24 mouse cellular contexts compared by ENCODE assay signal in genomic region chr2:174193506-174193905, GRCm38 (mm10).
A peak's percentile ranks its signal among the peaks of the same experiment; 100 is the strongest.
DNase-seq lines count a peak whose midpoint lies in the region; ATAC-seq and TF ChIP-seq lines count a peak whose summit lies in the region.
"Had no signal": no experiment of that assay in that cellular context is flagged by ENCODE, and none has a peak within 500 bp of the region (broad histone marks: within the 10 kb centered on the region; RNA-seq: fewer than 3 reads in every experiment).

No protein-coding gene starts in this region.

- DNase-seq in gastrocnemius, postnatal 10 days = peak; percentile 18
- DNase-seq in gastrocnemius, adult 8-10 months (ENCODE audit: low spot score in 2 of 2) = no peak
- peak; percentile 46 for DNase-seq in kidney, postnatal 0 days (ENCODE audit: low spot score)
- no peak for DNase-seq in kidney, adult 18-20 months
- DNase-seq in lung, postnatal 10 days = peak; percentile 7
- DNase-seq in lung, postnatal 14 days = no peak
- DNase-seq in stomach, postnatal 0 days (ENCODE audit: low spot score) = no peak
- no peak for DNase-seq in yolk sac, embryonic 10.5 days (ENCODE audit: low spot score)
- DNase-seq: adrenal gland, postnatal 36 days; cerebellum, adult 11 months; cerebellum, adult 9-11 months; embryo, embryonic 11 days; kidney, adult 9 months; layer of hippocampus, postnatal 36 days; lung, adult 18-20 months; lung, postnatal 4 days; midbrain, embryonic 14.5 days had no signal

- H3K27me3 ChIP-seq in kidney, postnatal 0 days (ENCODE audit: insufficient read depth, low read length) = no peaks in the 10 kb centered on the region
- no peaks in the 10 kb centered on the region for H3K27me3 ChIP-seq in stomach, postnatal 0 days (ENCODE audit: control insufficient read depth, insufficient read depth, low read length)
- H3K27me3 ChIP-seq: embryonic facial prominence, embryonic 15.5 days; heart, embryonic 12.5 days; hindbrain, embryonic 12.5 days; limb, embryonic 12.5 days; liver, embryonic 12.5 days had no signal

- no peaks in the 10 kb centered on the region for H3K4me1 ChIP-seq in kidney, postnatal 0 days (replicated peaks; ENCODE audit: insufficient read depth, low read length)
- H3K4me1 ChIP-seq in stomach, postnatal 0 days (replicated peaks; ENCODE audit: control insufficient read depth, insufficient read depth) = no peaks in the 10 kb centered on the region
- H3K4me1 ChIP-seq: embryonic facial prominence, embryonic 15.5 days; heart, embryonic 12.5 days; hindbrain, embryonic 12.5 days; limb, embryonic 12.5 days; liver, embryonic 12.5 days had no signal

- H3K36me3 ChIP-seq in kidney, postnatal 0 days (ENCODE audit: insufficient read depth, low read length) = no peaks in the 10 kb centered on the region
- no peaks in the 10 kb centered on the region for H3K36me3 ChIP-seq in stomach, postnatal 0 days (ENCODE audit: control insufficient read depth, insufficient read depth, low read length)
- H3K36me3 ChIP-seq: embryonic facial prominence, embryonic 15.5 days; heart, embryonic 12.5 days; hindbrain, embryonic 12.5 days; limb, embryonic 12.5 days; liver, embryonic 12.5 days had no signal

- no peak overlapping the region for H3K9ac ChIP-seq in kidney, postnatal 0 days (ENCODE audit: low read depth, low read length)
- no peak overlapping the region for H3K9ac ChIP-seq in stomach, postnatal 0 days (ENCODE audit: low read length)
- H3K9ac ChIP-seq: embryonic facial prominence, embryonic 15.5 days; heart, embryonic 12.5 days; hindbrain, embryonic 12.5 days; limb, embryonic 12.5 days; liver, embryonic 12.5 days had no signal

- no peaks in the 10 kb centered on the region for H3K9me3 ChIP-seq in kidney, postnatal 0 days (replicated peaks; ENCODE audit: low read length)
- H3K9me3 ChIP-seq in stomach, postnatal 0 days (ENCODE audit: control insufficient read depth, low read length) = no peaks in the 10 kb centered on the region
- H3K9me3 ChIP-seq: embryonic facial prominence, embryonic 15.5 days; liver, embryonic 12.5 days had no signal

- no peak for TF ChIP-seq CTCF in kidney, postnatal 0 days (IDR thresholded peaks at IDR 0.05; ENCODE audit: low read depth)
- TF ChIP-seq CTCF in stomach, postnatal 0 days (IDR thresholded peaks at IDR 0.05; ENCODE audit: low read depth) = no peak

- H3K4me3 ChIP-seq in kidney, postnatal 0 days (replicated peaks; ENCODE audit: low read depth, low read length) = no peak overlapping the region
- no peak overlapping the region for H3K4me3 ChIP-seq in stomach, postnatal 0 days (ENCODE audit: low read depth, low read length)
- H3K4me3 ChIP-seq: embryonic facial prominence, embryonic 15.5 days; heart, embryonic 12.5 days; hindbrain, embryonic 12.5 days; layer of hippocampus, adult 2 months; limb, embryonic 12.5 days; liver, embryonic 12.5 days had no signal

- ATAC-seq in kidney, postnatal 0 days (replicated peaks; ENCODE audit: low FRiP score, low read depth) = no peak
- no peak for ATAC-seq in stomach, postnatal 0 days (ENCODE audit: low FRiP score, low TSS enrichment)
- ATAC-seq: forebrain, embryonic 16.5 days; liver, embryonic 12.5 days had no signal

- H3K27ac ChIP-seq in kidney, postnatal 0 days = no peak overlapping the region
- H3K27ac ChIP-seq in stomach, postnatal 0 days (replicated peaks) = 0 out of 2 replicates have a peak overlapping the region, but pooled peaks have one; percentile 13
- H3K27ac ChIP-seq: embryonic facial prominence, embryonic 15.5 days; hindbrain, embryonic 12.5 days; layer of hippocampus, adult 2 months; limb, embryonic 12.5 days; liver, embryonic 12.5 days had no signal

- no peak overlapping the region for H3K4me2 ChIP-seq in kidney, postnatal 0 days (ENCODE audit: low read length)
- no peak overlapping the region for H3K4me2 ChIP-seq in stomach, postnatal 0 days (replicated peaks; ENCODE audit: low read depth)
- H3K4me2 ChIP-seq: embryonic facial prominence, embryonic 15.5 days; heart, embryonic 12.5 days; hindbrain, embryonic 12.5 days; limb, embryonic 12.5 days; liver, embryonic 12.5 days had no signal

- no peak for TF ChIP-seq EP300 in stomach, postnatal 0 days (optimal IDR thresholded peaks at IDR 0.05)

- WGBS in kidney, postnatal 0 days = 51% methylated on average over 5 of the region's 5 CpGs
- 37% methylated on average over 5 of the region's 5 CpGs for WGBS in stomach, postnatal 0 days

Comparison
In these comparisons a context has a peak if more than half of its experiments do, and no peak if none do; other contexts are left out.
1. DNase-seq: peak in gastrocnemius, postnatal 10 days (single experiment), kidney, postnatal 0 days (single experiment) and lung, postnatal 10 days (single experiment); none in gastrocnemius, adult 8-10 months (0 of 2), kidney, adult 18-20 months (single experiment), lung, postnatal 14 days (single experiment), stomach, postnatal 0 days (single experiment) and yolk sac, embryonic 10.5 days (single experiment).